Mouse (Mus musculus): Measurements from ENCODE around the gene Tmem255b.

- TF ChIP-seq CTCF (IDR thresholded peaks at IDR 0.05; ENCODE audit: low read depth) (no peak), EP300 (IDR thresholded peaks at IDR 0.05; ENCODE audit: low read depth) (no peak)
Measured at GRCm38 (mm10) chr8:13501221-13501620, 66.2 kb downstream of the Tmem255b start.
